Mouse (Mus musculus): ENCODE data around the gene Sf3b1. TPM values are rescaled to one million over a fixed set of nuclear protein-coding genes. Genes with fewer than 3 reads are reported as not detected.
A peak's percentile ranks its signal among the peaks of the same experiment; 100 is the strongest.
"Not testable (repeated sequence)": the region's sequence is repeated elsewhere in the genome, so short reads cannot be mapped to it uniquely, and the experiment has no call there.

Sf3b1 gene
- polyA plus RNA-seq (2014; fragmentation: Nextera tagmentation; extraction: Ambion mirVana), result 199 and 203 TPM in 2 replicates

DNA sequence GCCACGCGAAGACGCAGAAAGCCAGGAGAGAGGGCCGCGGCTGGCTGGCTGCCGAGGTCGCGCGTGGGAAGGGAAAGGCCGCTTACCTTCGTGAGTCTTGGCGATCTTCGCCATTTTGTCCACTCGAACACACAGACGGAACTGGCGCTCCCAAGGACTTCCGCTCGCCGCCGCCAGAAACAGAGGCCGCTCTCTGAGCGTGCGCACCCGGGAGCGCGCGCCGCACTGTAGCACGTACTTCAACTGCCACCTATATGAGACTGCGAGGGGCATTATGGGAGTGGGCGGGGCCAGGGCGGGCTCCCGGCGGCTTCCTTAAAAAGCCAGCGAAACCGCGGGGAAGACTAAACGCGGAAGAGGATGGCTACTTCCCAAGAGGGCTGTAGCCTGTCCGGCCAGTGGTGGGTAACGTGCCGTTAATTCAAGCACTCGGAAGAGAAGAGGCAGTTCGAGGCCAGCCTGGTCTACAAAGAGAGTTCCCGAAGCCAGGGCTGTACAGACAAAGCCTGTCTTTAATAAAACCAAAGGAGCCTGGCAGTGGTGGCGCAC lies at the start of gene Sf3b1:
Sf3b1 (minus strand) TSS at position 229 of the 549 bp plus-strand sequence.
- Histone ChIP-seq H3K4me2 (ENCODE audit: low read length) (peak within 1 kb of the TSS; percentile 85), H3K27ac (replicated peaks in 1 of 2; ENCODE audit: control insufficient read depth in 1 of 2, insufficient read depth in 1 of 2, low read depth in 2 of 2, low read length in 2 of 2) (peak within 1 kb of the TSS; percentile 91 to 97), H3K4me3 (ENCODE audit: control insufficient read depth in 1 of 2, insufficient read depth in 1 of 2, low read depth in 1 of 2, low read length in 2 of 2) (peak within 1 kb of the TSS; percentile 85 to 95), H3K9ac (ENCODE audit: low read length) (peak within 1 kb of the TSS; percentile 92), H3K36me3 (ENCODE audit: control insufficient read depth, insufficient read depth, low read length) (no peaks in the 10 kb centered on the region), H3K4me1 (ENCODE audit: control insufficient read depth in 2 of 2, insufficient read depth in 2 of 2, low read length in 2 of 2) (peaks cover 0 to 14% of the 10 kb centered on the region in 2 experiments; a peak in 2 of 4 replicates), H3K9me3 (ENCODE audit: control insufficient read depth, low read length) (no peaks in the 10 kb centered on the region), H3K27me3 (ENCODE audit: control insufficient read depth, insufficient read depth, low read length) (no peaks in the 10 kb centered on the region)
- WGBS, result 1% methylated on average over 46 of the region's 46 CpGs
- peak; percentile 96 for ATAC-seq (ENCODE audit: insufficient number of reproducible peaks, insufficient read depth, low FRiP score, low read depth)

DNA sequence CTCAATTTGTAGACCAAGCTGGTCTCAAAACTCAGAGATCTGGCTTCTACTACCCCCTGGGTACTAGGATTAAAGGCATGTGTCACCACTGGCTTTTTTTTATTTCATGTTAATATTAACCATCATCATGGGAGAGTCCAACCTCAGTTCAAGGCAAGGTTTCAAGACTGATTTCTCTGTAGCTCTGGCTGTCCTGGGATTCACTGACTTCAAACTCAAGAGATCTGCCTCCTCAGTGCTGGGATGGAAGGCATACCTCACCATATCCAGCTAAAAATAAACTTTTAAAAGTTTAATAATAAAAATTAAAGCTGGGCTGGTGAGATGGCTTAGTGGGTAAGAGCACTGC lies 49.1 kb upstream of the Sf3b1 start:
- H3K36me3 ChIP-seq (ENCODE audit: control insufficient read depth, insufficient read depth, low read length), result peaks cover 60% of the 10 kb centered on the region
- no peak overlapping the region for H3K4me3 ChIP-seq (ENCODE audit: control insufficient read depth in 1 of 2, insufficient read depth in 1 of 2, low read depth in 1 of 2, low read length in 2 of 2)
- no peaks in the 10 kb centered on the region for H3K27me3 ChIP-seq (ENCODE audit: control insufficient read depth, insufficient read depth, low read length)
- no peak for ATAC-seq (ENCODE audit: insufficient number of reproducible peaks, insufficient read depth, low FRiP score, low read depth)
- H3K9me3 ChIP-seq (ENCODE audit: control insufficient read depth, low read length), result no peaks in the 10 kb centered on the region
- no peak overlapping the region for H3K4me2 ChIP-seq (ENCODE audit: low read length)
- H3K4me1 ChIP-seq (ENCODE audit: control insufficient read depth in 2 of 2, insufficient read depth in 2 of 2, low read length in 2 of 2), result peaks cover 4 to 18% of the 10 kb centered on the region in 2 experiments; a peak in 3 of 4 replicates
- H3K9ac ChIP-seq (ENCODE audit: low read length), result no peak overlapping the region
- no peak overlapping the region for H3K27ac ChIP-seq (replicated peaks in 1 of 2; ENCODE audit: control insufficient read depth in 1 of 2, insufficient read depth in 1 of 2, low read depth in 2 of 2, low read length in 2 of 2)

DNA sequence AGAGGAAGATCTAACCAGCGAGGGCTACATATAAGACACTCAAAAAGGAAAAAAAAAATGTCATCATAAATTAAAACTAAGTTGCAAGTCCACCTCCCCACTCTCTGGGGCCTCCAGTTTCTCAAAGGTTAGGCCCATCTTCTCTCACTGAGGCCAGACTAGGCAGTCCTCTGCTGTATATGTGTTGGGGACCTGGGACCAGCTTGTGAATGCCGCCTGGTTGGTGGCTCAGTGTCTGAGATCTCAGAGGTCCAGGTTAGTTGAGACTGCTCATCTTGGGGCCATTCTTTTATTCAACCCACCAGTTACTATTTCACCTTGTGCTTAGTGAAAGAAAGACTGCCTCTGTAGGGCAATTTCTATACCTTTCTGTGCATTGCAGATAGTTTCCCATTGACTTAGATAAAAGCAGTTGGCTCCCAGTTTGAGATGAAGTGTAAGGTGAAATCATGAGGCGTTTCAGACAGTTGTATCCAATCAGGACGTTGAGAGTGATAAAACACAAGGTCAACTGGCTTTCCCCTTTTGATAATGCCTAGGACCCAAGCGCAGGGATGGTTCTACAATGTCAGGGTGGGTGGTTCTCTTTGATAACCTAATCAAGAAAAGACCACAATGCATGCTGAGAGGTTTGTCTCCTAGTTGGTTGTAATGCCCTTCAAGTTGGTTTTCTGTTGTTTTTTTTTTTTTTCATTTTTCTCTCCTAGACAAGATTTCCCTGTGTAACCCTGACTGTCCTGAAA lies 48.5 kb upstream of the Sf3b1 start:
- Histone ChIP-seq H3K9me3 (ENCODE audit: control insufficient read depth, low read length) (no peaks in the 10 kb centered on the region), H3K36me3 (ENCODE audit: control insufficient read depth, insufficient read depth, low read length) (peaks cover 60% of the 10 kb centered on the region), H3K4me3 (ENCODE audit: control insufficient read depth in 1 of 2, insufficient read depth in 1 of 2, low read depth in 1 of 2, low read length in 2 of 2) (no peak overlapping the region), H3K27me3 (ENCODE audit: control insufficient read depth, insufficient read depth, low read length) (no peaks in the 10 kb centered on the region), H3K9ac (ENCODE audit: low read length) (no peak overlapping the region), H3K4me2 (ENCODE audit: low read length) (no peak overlapping the region), H3K27ac (replicated peaks in 1 of 2; ENCODE audit: control insufficient read depth in 1 of 2, insufficient read depth in 1 of 2, low read depth in 2 of 2, low read length in 2 of 2) (peak overlapping the region; percentile 25 to 50; a peak in 2 of 4 replicates), H3K4me1 (ENCODE audit: control insufficient read depth in 2 of 2, insufficient read depth in 2 of 2, low read length in 2 of 2) (peaks cover 4 to 18% of the 10 kb centered on the region in 2 experiments; a peak in 3 of 4 replicates)
- ATAC-seq (ENCODE audit: insufficient number of reproducible peaks, insufficient read depth, low FRiP score, low read depth), result no peak
- 43% methylated on average over 5 of the region's 5 CpGs for WGBS

DNA sequence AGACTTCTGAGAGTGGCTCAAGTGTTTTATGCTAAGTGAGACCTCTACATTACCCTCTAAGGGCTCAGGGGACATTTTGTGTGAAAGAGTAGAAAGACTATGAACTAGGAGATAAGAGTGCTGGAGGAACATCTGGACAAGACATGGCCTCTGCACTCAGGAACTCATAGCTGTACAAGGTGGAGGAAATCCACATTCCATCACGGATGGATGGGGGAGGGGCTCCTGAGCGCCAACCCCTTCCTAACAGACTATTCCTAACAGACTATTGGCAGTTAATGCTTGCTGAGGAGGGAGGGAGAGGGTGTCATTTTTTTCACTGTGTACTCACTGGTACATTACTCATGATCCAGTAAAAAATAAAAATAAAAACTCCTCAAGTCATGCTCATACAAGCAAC lies 47.5 kb upstream of the Sf3b1 start:
- Histone ChIP-seq H3K4me1 (ENCODE audit: control insufficient read depth in 2 of 2, insufficient read depth in 2 of 2, low read length in 2 of 2) (peaks cover 4 to 18% of the 10 kb centered on the region in 2 experiments; a peak in 3 of 4 replicates), H3K9me3 (ENCODE audit: control insufficient read depth, low read length) (no peaks in the 10 kb centered on the region), H3K36me3 (ENCODE audit: control insufficient read depth, insufficient read depth, low read length) (peaks cover 58% of the 10 kb centered on the region), H3K4me2 (ENCODE audit: low read length) (no peak overlapping the region), H3K27me3 (ENCODE audit: control insufficient read depth, insufficient read depth, low read length) (no peaks in the 10 kb centered on the region), H3K27ac (replicated peaks in 1 of 2; ENCODE audit: control insufficient read depth in 1 of 2, insufficient read depth in 1 of 2, low read depth in 2 of 2, low read length in 2 of 2) (0 out of 4 replicates have a peak overlapping the region, but pooled peaks of 1 of the 2 experiments have one; percentile 34), H3K4me3 (ENCODE audit: control insufficient read depth in 1 of 2, insufficient read depth in 1 of 2, low read depth in 1 of 2, low read length in 2 of 2) (no peak overlapping the region), H3K9ac (ENCODE audit: low read length) (no peak overlapping the region)
- no peak for ATAC-seq (ENCODE audit: insufficient number of reproducible peaks, insufficient read depth, low FRiP score, low read depth)
- 41% methylated on average over 2 of the region's 2 CpGs for WGBS

DNA sequence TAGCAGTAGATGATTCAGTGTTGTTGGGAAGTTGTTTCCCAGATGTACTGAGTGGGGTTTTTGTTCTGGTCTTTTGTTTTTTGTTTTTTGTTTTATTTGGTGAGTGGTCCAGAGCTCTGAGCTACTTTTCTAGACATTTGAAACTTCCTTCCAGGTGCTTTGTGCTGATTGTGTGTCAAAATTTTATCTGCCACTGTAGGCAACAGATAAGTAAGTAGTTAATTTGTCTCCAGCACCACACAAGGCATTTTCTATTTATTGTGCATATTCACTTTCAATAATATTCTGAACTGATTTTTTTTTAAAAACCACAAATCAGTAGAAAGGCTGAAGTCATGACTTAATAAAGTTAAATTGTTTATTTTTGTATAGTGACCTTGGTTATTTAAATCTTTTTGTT lies 45.0 kb upstream of the Sf3b1 start:
- H3K4me2 ChIP-seq (ENCODE audit: low read length); H3K27me3 ChIP-seq (ENCODE audit: control insufficient read depth, insufficient read depth, low read length); H3K27ac ChIP-seq (replicated peaks in 1 of 2; ENCODE audit: control insufficient read depth in 1 of 2, insufficient read depth in 1 of 2, low read depth in 2 of 2, low read length in 2 of 2); ATAC-seq (ENCODE audit: insufficient number of reproducible peaks, insufficient read depth, low FRiP score, low read depth); H3K9me3 ChIP-seq (ENCODE audit: control insufficient read depth, low read length); H3K4me3 ChIP-seq (ENCODE audit: control insufficient read depth in 1 of 2, insufficient read depth in 1 of 2, low read depth in 1 of 2, low read length in 2 of 2); H3K9ac ChIP-seq (ENCODE audit: low read length): not testable (repeated sequence)
- peaks cover 4 to 18% of the 10 kb centered on the region in 2 experiments; a peak in 3 of 4 replicates for H3K4me1 ChIP-seq (ENCODE audit: control insufficient read depth in 2 of 2, insufficient read depth in 2 of 2, low read length in 2 of 2)
- H3K36me3 ChIP-seq (ENCODE audit: control insufficient read depth, insufficient read depth, low read length), result peaks cover 59% of the 10 kb centered on the region

DNA sequence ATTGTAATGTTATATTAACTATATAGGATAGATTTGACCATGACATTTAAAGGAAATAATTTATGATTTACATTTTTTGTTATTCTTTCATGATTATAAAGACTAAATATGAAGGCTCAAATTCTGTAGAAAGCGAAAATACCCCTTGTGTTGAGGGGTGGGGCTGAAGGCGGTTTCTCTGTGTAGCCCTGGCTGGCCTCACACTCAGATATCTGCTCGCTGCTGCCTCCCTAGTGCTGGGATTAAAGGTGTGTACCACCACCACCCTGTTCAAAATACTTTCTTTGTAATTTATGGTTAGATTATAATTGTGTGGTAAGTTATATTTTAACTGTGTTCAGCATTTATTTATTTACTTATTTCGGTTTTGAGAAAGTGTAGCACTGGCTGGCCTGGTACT lies 34.5 kb upstream of the Sf3b1 start:
- H3K27me3 ChIP-seq (ENCODE audit: control insufficient read depth, insufficient read depth, low read length), result no peaks in the 10 kb centered on the region
- H3K9ac ChIP-seq (ENCODE audit: low read length), result no peak overlapping the region
- H3K4me2 ChIP-seq (ENCODE audit: low read length), result no peak overlapping the region
- no peak for ATAC-seq (ENCODE audit: insufficient number of reproducible peaks, insufficient read depth, low FRiP score, low read depth)
- peaks cover 45% of the 10 kb centered on the region for H3K36me3 ChIP-seq (ENCODE audit: control insufficient read depth, insufficient read depth, low read length)
- no peak overlapping the region for H3K27ac ChIP-seq (replicated peaks in 1 of 2; ENCODE audit: control insufficient read depth in 1 of 2, insufficient read depth in 1 of 2, low read depth in 2 of 2, low read length in 2 of 2)
- no peaks in the 10 kb centered on the region for H3K9me3 ChIP-seq (ENCODE audit: control insufficient read depth, low read length)
- no peak overlapping the region for H3K4me3 ChIP-seq (ENCODE audit: control insufficient read depth in 1 of 2, insufficient read depth in 1 of 2, low read depth in 1 of 2, low read length in 2 of 2)
- no peaks in the 10 kb centered on the region for H3K4me1 ChIP-seq (ENCODE audit: control insufficient read depth in 2 of 2, insufficient read depth in 2 of 2, low read length in 2 of 2)
- 91% methylated on average over 4 of the region's 4 CpGs for WGBS

DNA sequence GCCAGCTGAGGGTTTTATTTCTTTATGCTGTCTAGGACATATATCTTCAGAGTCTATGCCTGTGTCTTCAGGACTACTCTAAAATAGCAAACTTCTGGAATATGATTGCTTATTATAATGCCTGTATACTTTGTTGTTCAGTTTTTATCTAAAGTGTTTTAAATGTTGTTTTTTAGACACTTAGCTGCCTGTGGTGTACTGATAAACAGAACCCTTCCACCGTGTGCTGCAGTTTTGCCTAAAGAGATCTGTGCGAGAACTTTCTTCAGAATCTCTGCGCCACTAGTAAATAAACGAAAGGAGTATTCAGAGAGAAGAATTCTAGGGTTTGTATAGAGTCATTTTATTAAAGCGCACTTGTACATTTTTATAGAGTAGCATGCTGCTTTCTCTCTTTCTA lies 33.8 kb upstream of the Sf3b1 start:
- no peak for ATAC-seq (ENCODE audit: insufficient number of reproducible peaks, insufficient read depth, low FRiP score, low read depth)
- H3K4me1 ChIP-seq (ENCODE audit: control insufficient read depth in 2 of 2, insufficient read depth in 2 of 2, low read length in 2 of 2), result no peaks in the 10 kb centered on the region
- no peak overlapping the region for H3K4me2 ChIP-seq (ENCODE audit: low read length)
- H3K36me3 ChIP-seq (ENCODE audit: control insufficient read depth, insufficient read depth, low read length), result peaks cover 38% of the 10 kb centered on the region
- 85% methylated on average over 5 of the region's 5 CpGs for WGBS
- H3K27ac ChIP-seq (replicated peaks in 1 of 2; ENCODE audit: control insufficient read depth in 1 of 2, insufficient read depth in 1 of 2, low read depth in 2 of 2, low read length in 2 of 2), result no peak overlapping the region
- H3K9ac ChIP-seq (ENCODE audit: low read length), result no peak overlapping the region
- no peaks in the 10 kb centered on the region for H3K9me3 ChIP-seq (ENCODE audit: control insufficient read depth, low read length)
- no peak overlapping the region for H3K4me3 ChIP-seq (ENCODE audit: control insufficient read depth in 1 of 2, insufficient read depth in 1 of 2, low read depth in 1 of 2, low read length in 2 of 2)
- no peaks in the 10 kb centered on the region for H3K27me3 ChIP-seq (ENCODE audit: control insufficient read depth, insufficient read depth, low read length)
